Mouse (Mus musculus) heart, postnatal 14 days (tissue): ENCODE data around the gene Ero1lb. TPM values are rescaled to one million over a fixed set of nuclear protein-coding genes. Genes with fewer than 3 reads are reported as not detected.
"Not testable (repeated sequence)": the region's sequence is repeated elsewhere in the genome, so short reads cannot be mapped to it uniquely, and the experiment has no call there.

ENCODE experiments used
- DNase-seq, 2 experiments: peaks; one replicate each; pipeline ENCODE4 v3.0.0; 2021 to 2022
- intact Hi-C: fragments of 180-260 bp; cut with DNase I; formaldehyde crosslinking; loops from one replicate; pipeline ENCODE4 v1.15.1; 2025
- total RNA-seq, 2 experiments: library from RNA; stranded (reverse); gene quantifications; 2 replicates each; pipeline ENCODE4 v1.2.3; 2021

Gene Ero1lb
- total RNA-seq, 2 experiments from 2014 or later: 1.9 to 2.5 TPM

- peak; percentile 47 to 57 for DNase-seq
- intact Hi-C loops: not testable (repeated sequence)
Observed at GRCm38 (mm10) chr13:12650877-12651176, 85.2 kb downstream of the Ero1lb start.

Other genes starting within 250 kb of the Ero1lb start
- gene Actn2, start 225.1 kb upstream of the Ero1lb start, total RNA-seq: 1,000 to 10,000 TPM; 1,811 to 1,984 TPM
- gene Heatr1, start 170.8 kb upstream of the Ero1lb start, total RNA-seq: 10 to 100 TPM; 13.8 to 14.7 TPM
- gene Lgals8, start 100.9 kb upstream of the Ero1lb start, total RNA-seq: 10 to 100 TPM; 33.9 to 40.0 TPM
- under 1 TPM; 0.07 to 0.27 TPM for gene Edaradd, start 45.4 kb upstream of the Ero1lb start, total RNA-seq
- gene Prl2c3, start 234.2 kb downstream of the Ero1lb start, total RNA-seq: not detected